Mouse (Mus musculus): ENCODE measurements at regions not wholly inside any gene's neighbourhood (a gene's known extent, or its start where the extent isn't known, plus 50 kb on each side); places are given as distances from the start of the nearest gene placed in this dataset.

DNA sequence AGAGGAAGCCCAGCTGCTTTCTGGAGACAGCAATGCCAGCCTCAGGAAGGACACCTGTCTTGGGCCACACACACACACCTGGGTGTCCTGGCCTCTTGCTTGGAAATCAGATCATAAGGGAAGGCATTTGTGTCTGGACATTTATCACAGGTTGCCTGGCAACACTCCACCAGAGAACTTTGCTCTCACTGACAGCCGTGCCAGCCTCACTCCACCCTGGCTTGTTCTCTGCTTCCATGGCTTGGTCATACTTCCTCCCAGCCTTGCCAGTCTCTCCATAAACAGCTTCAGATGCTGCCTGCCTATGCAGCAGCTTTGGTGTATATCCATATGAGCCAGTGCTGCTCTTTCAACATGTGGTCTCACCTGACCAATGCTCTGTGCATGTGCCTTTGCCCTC, 84.3 kb downstream of the Uncx start:
- H3K36me3 ChIP-seq: no peaks in the 10 kb centered on the region
- H3K9me3 ChIP-seq (replicated peaks): peaks cover 17% of the 10 kb centered on the region; the same call in 1 of the 2 replicates
- no peak for DNase-seq (ENCODE audit: low spot score)
- no peaks in the 10 kb centered on the region for H3K4me1 ChIP-seq
- 87% methylated on average over 1 of the region's 1 CpGs for WGBS
- H3K4me3 ChIP-seq: no peak overlapping the region
- H3K27ac ChIP-seq (replicated peaks): no peak overlapping the region
- no peaks in the 10 kb centered on the region; the same call in 1 of the 2 replicates for H3K27me3 ChIP-seq (ENCODE audit: low read depth, poor library complexity, severe bottlenecking)

DNA sequence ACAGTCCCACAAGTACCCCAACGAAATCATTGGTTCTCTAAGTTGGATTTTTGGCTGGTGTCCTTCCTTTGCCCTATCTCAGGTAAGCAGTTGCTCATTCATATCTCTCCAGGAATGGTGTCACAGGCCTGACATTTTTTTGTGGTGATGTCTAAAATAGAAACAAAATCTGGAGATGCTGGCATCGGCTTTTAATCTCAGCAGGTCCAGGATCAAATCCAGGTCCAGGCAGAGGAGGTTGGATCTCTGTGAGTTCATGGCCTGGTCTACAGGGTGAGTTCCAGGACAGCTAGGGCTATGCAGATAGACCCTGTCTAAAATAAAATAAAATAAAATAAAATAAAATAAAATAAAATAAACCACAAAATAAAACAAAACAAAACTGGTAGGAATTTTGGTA, 93.7 kb downstream of the Uncx start:
- Histone ChIP-seq H3K4me3 (no peak overlapping the region), H3K9me3 (replicated peaks) (no peaks in the 10 kb centered on the region), H3K4me1 (peaks cover 15% of the 10 kb centered on the region; the same call in 1 of the 2 replicates), H3K27me3 (ENCODE audit: low read depth, poor library complexity, severe bottlenecking) (no peaks in the 10 kb centered on the region), H3K36me3 (no peaks in the 10 kb centered on the region), H3K27ac (replicated peaks) (no peak overlapping the region)
- no peak for DNase-seq (ENCODE audit: low spot score)
- 88% methylated on average over 2 of the region's 2 CpGs for WGBS

DNA sequence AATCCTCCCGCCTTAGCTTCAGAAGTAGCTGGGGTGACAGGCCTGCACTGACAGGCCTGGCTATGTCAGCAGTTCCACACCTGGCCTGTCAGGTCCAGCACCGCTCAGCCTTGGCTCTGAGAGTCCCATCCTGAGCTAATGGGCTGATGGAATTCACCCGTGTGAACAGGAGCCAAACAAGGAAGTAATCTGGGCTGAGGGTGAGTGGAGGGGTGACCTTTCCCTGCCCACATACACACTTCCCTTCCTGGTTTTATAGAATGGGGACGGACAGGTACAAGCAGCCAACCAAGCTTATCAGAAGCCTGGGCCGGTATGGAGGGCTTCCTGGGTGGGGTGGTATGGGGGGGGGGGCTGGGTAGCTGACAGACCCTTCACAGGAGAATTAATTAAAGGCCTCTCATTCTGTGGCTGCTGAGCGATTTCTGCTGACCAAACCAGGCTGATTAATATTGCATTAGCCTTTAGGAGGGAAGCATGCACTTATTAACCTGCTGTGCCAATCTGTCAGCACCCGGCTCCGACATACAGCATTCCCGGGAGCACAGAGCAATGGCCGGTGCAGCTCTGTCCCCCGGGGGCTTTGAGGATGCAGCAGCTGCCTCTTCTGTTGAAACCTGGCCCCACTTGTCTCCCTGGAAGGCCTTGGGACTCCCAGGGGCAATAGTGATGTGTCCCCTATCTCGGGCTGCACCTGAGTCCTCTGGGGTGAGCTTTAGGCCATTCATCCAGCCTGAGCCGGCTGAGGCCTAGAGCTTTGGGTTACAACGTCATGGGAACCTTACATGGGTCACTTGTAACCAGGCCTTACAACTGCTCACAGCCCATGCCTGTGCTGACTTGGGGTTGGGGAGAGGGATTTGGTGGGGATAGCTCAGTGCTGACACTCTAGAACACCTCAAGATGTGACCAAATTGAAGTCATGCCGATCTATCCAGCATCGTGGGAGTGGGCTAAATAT, 95.2 kb downstream of the Micall2 start:
- H3K4me3 ChIP-seq: no peak overlapping the region
- DNase-seq (ENCODE audit: low spot score): no peak
- H3K9me3 ChIP-seq (replicated peaks): 0 out of 2 replicates have a peak, but pooled peaks cover 5% of the 10 kb centered on the region
- 78% methylated on average over 16 of the region's 16 CpGs for WGBS
- no peaks in the 10 kb centered on the region for H3K27me3 ChIP-seq (ENCODE audit: low read depth, poor library complexity, severe bottlenecking)
- 0 out of 2 replicates have a peak overlapping the region, but pooled peaks have one; percentile 23 for H3K27ac ChIP-seq (replicated peaks)
- H3K4me1 ChIP-seq: peaks cover 20% of the 10 kb centered on the region; the same call in 1 of the 2 replicates
- H3K36me3 ChIP-seq: no peaks in the 10 kb centered on the region

DNA sequence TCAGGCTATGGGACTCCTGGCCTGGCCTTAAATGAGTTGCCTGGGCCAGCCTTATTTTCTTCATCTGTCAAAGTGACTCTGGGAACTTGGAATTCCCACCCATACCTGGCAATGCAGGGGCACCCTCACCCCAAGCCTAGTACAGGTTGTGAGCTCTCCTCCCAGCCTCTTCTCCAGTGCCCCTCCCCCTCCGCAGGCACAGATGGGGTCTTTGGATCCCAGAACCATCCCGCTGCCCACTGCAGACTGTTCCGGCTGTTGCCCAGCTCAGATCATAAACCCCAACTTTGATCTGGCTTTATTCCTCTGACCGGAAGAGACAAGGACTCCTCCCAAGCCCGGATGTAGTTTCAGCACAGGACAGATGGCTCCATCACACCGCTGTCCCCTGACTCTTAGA, 91.3 kb downstream of the Micall2 start:
- peaks cover 22% of the 10 kb centered on the region; the same call in 1 of the 2 replicates for H3K4me1 ChIP-seq
- no peak for DNase-seq (ENCODE audit: low spot score)
- H3K9me3 ChIP-seq (replicated peaks): 0 out of 2 replicates have a peak, but pooled peaks cover 6% of the 10 kb centered on the region
- H3K36me3 ChIP-seq: no peaks in the 10 kb centered on the region
- H3K27ac ChIP-seq (replicated peaks): no peak overlapping the region
- H3K27me3 ChIP-seq (ENCODE audit: low read depth, poor library complexity, severe bottlenecking): 0 out of 2 replicates have a peak, but pooled peaks cover 15% of the 10 kb centered on the region
- no peak overlapping the region for H3K4me3 ChIP-seq
- WGBS: 84% methylated on average over 6 of the region's 6 CpGs

DNA sequence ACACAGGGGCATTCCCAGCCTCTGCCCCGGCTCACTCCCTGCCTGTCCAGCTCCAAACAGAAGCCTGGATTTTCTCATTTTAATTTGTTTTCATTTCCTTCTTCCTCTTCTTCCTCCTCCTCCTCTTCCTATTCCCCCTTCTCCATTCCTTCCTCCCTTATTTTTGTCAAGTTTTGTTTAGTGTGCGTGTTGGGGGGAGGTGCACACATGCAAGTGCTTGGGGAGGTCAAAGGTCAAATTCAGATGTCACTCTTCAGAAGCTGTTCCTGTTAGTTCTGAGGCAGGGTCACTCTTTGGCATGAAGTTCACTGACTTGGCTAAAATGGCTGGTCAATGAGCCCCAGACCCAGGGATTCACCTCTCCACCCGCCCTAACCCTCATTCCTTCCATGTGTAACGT, 85.1 kb downstream of the Micall2 start:
- H3K36me3 ChIP-seq: no peaks in the 10 kb centered on the region
- no peak for DNase-seq (ENCODE audit: low spot score)
- H3K9me3 ChIP-seq (replicated peaks): no peaks in the 10 kb centered on the region
- WGBS: 33% methylated on average over 4 of the region's 4 CpGs
- H3K4me3 ChIP-seq: no peak overlapping the region
- no peak overlapping the region for H3K27ac ChIP-seq (replicated peaks)
- H3K4me1 ChIP-seq: peaks cover 19% of the 10 kb centered on the region
- H3K27me3 ChIP-seq (ENCODE audit: low read depth, poor library complexity, severe bottlenecking): 0 out of 2 replicates have a peak, but pooled peaks cover 15% of the 10 kb centered on the region

Measured in midbrain, embryonic 10.5 days (tissue).